20 mouse cellular contexts compared by ENCODE assay signal in genomic region chr1:162302480-162302879, GRCm38 (mm10).
A peak's percentile ranks its signal among the peaks of the same experiment; 100 is the strongest.
DNase-seq lines count a peak whose midpoint lies in the region; ATAC-seq lines count a peak whose summit lies in the region.
"Had no signal": no experiment of that assay in that cellular context is flagged by ENCODE, and none has a peak within 500 bp of the region (broad histone marks: within the 10 kb centered on the region; RNA-seq: fewer than 3 reads in every experiment).

No protein-coding gene starts in this region.

- H3K9me3 ChIP-seq in kidney, embryonic 16.5 days (ENCODE audit: low read length): no peaks in the 10 kb centered on the region
- no peaks in the 10 kb centered on the region for H3K9me3 ChIP-seq in intestine, embryonic 15.5 days
- H3K9me3 ChIP-seq in limb, embryonic 15.5 days: no peaks in the 10 kb centered on the region
- no peaks in the 10 kb centered on the region for H3K9me3 ChIP-seq in hindbrain, embryonic 13.5 days
- H3K9me3 ChIP-seq: hindbrain, embryonic 10.5 days had no signal

- 28% methylated on average over 4 of the region's 4 CpGs for WGBS in kidney, embryonic 16.5 days
- 28% methylated on average over 4 of the region's 4 CpGs for WGBS in intestine, embryonic 15.5 days
- WGBS in limb, embryonic 15.5 days: 33% methylated on average over 4 of the region's 4 CpGs
- WGBS in hindbrain, embryonic 13.5 days: 47% methylated on average over 4 of the region's 4 CpGs

- peak overlapping the region; percentile 8; the same call in 1 of the 2 replicates for H3K27ac ChIP-seq in kidney, embryonic 16.5 days (ENCODE audit: low read length)
- peak overlapping the region; percentile 56; the same call in 1 of the 2 replicates for H3K27ac ChIP-seq in intestine, embryonic 15.5 days
- H3K27ac ChIP-seq in limb, embryonic 15.5 days: peak overlapping the region; percentile 74
- no peak overlapping the region for H3K27ac ChIP-seq in hindbrain, embryonic 13.5 days
- H3K27ac ChIP-seq: hindbrain, embryonic 10.5 days; hindbrain, postnatal 0 days had no signal

- H3K27me3 ChIP-seq in kidney, embryonic 16.5 days (ENCODE audit: insufficient read depth, low read length): no peaks in the 10 kb centered on the region
- H3K27me3 ChIP-seq in intestine, embryonic 15.5 days (replicated peaks): no peaks in the 10 kb centered on the region
- H3K27me3 ChIP-seq in limb, embryonic 15.5 days: no peaks in the 10 kb centered on the region
- H3K27me3 ChIP-seq in hindbrain, embryonic 13.5 days: no peaks in the 10 kb centered on the region

- ATAC-seq in kidney, embryonic 16.5 days (ENCODE audit: low FRiP score, low TSS enrichment): no peak
- no peak for ATAC-seq in intestine, embryonic 15.5 days
- ATAC-seq in limb, embryonic 15.5 days (ENCODE audit: insufficient number of reproducible peaks, low FRiP score, low TSS enrichment, low read depth): no peak
- no peak for ATAC-seq in hindbrain, embryonic 13.5 days (ENCODE audit: low FRiP score)
- ATAC-seq: forebrain, embryonic 16.5 days; hindbrain, postnatal 0 days; lung, postnatal 0 days had no signal

- no peak overlapping the region for H3K4me2 ChIP-seq in kidney, embryonic 16.5 days (replicated peaks; ENCODE audit: low read depth, low read length)
- H3K4me2 ChIP-seq in intestine, embryonic 15.5 days (replicated peaks): no peak overlapping the region
- no peak overlapping the region for H3K4me2 ChIP-seq in limb, embryonic 15.5 days
- H3K4me2 ChIP-seq in hindbrain, embryonic 13.5 days: no peak overlapping the region
- H3K4me2 ChIP-seq: heart, embryonic 11.5 days; midbrain, embryonic 11.5 days had no signal

- no peak overlapping the region for H3K9ac ChIP-seq in kidney, embryonic 16.5 days (replicated peaks; ENCODE audit: low read length)
- no peak overlapping the region for H3K9ac ChIP-seq in intestine, embryonic 15.5 days
- no peak overlapping the region for H3K9ac ChIP-seq in limb, embryonic 15.5 days
- H3K9ac ChIP-seq in hindbrain, embryonic 13.5 days: no peak overlapping the region

- peaks cover 22% of the 10 kb centered on the region for H3K4me1 ChIP-seq in kidney, embryonic 16.5 days (ENCODE audit: insufficient read depth, low read length)
- no peaks in the 10 kb centered on the region for H3K4me1 ChIP-seq in intestine, embryonic 15.5 days (replicated peaks)
- H3K4me1 ChIP-seq in limb, embryonic 15.5 days: peaks cover 37% of the 10 kb centered on the region
- H3K4me1 ChIP-seq in hindbrain, embryonic 13.5 days (replicated peaks): no peaks in the 10 kb centered on the region

- DNase-seq in kidney, postnatal 14 days: no peak
- peak; percentile 15 for DNase-seq in embryo, embryonic 9.5 days (ENCODE audit: extremely low spot score)
- DNase-seq in testis, postnatal 14 days (ENCODE audit: low spot score): no peak
- no peak for DNase-seq in right cerebral cortex, postnatal 25 days
- DNase-seq: adrenal gland, postnatal 25 days; cerebellum, adult 8-10 months; cerebellum, postnatal 36 days; gastrocnemius, postnatal 10 days; kidney, adult 2 months; thymus, postnatal 25 days had no signal

- H3K36me3 ChIP-seq in kidney, embryonic 16.5 days (ENCODE audit: insufficient read depth, low read length): no peaks in the 10 kb centered on the region
- H3K36me3 ChIP-seq in intestine, embryonic 15.5 days: no peaks in the 10 kb centered on the region
- no peaks in the 10 kb centered on the region for H3K36me3 ChIP-seq in limb, embryonic 15.5 days
- peaks cover 15% of the 10 kb centered on the region for H3K36me3 ChIP-seq in hindbrain, embryonic 13.5 days
- H3K36me3 ChIP-seq: hindbrain, embryonic 10.5 days had no signal

- no peak overlapping the region for H3K4me3 ChIP-seq in kidney, embryonic 16.5 days (ENCODE audit: low read length)
- H3K4me3 ChIP-seq in intestine, embryonic 15.5 days (replicated peaks): no peak overlapping the region
- no peak overlapping the region for H3K4me3 ChIP-seq in limb, embryonic 15.5 days
- H3K4me3 ChIP-seq in hindbrain, embryonic 13.5 days: no peak overlapping the region
- H3K4me3 ChIP-seq: hindbrain, embryonic 10.5 days had no signal
